Mouse (Mus musculus) embryonic facial prominence, embryonic 10.5 days (tissue): ENCODE results near the gene Ddah2. TPM values are rescaled to one million over a fixed set of nuclear protein-coding genes. Genes with fewer than 3 reads are reported as not detected.

Experiments used
- DNase-seq: peaks from one replicate; pipeline ENCODE4 v3.0.0-alpha.2; 2017; ENCODE audit warnings: low spot score
- H3K27ac ChIP-seq: fragments of 300-500 bp; sonication (generic); replicated peaks from 2 replicates; pipeline ENCODE4 v1.5.1; 2016; ENCODE audit warnings: mild to moderate bottlenecking
- H3K27me3 ChIP-seq: fragments of 300-500 bp; sonication (generic); replicated peaks from 2 replicates; pipeline ENCODE4 v1.6.1; 2016; ENCODE audit warnings: low read depth, mild to moderate bottlenecking; ENCODE audit not compliant: poor library complexity, severe bottlenecking
- H3K36me3 ChIP-seq: fragments of 300-500 bp; sonication (generic); replicated peaks from 2 replicates; pipeline ENCODE4 v1.6.1; 2016; ENCODE audit warnings: mild to moderate bottlenecking, moderate library complexity
- H3K4me1 ChIP-seq: fragments of 300-500 bp; sonication (generic); 2 replicates; pipeline ENCODE4 v1.6.1; 2016
- H3K4me3 ChIP-seq: fragments of 300-500 bp; sonication (generic); 2 replicates; pipeline ENCODE4 v1.5.1; 2016; ENCODE audit warnings: mild to moderate bottlenecking, moderate library complexity
- H3K9me3 ChIP-seq: fragments of 300-500 bp; sonication (generic); 2 replicates; pipeline ENCODE4 v1.6.1; 2016; ENCODE audit warnings: mild to moderate bottlenecking
- WGBS: fragments of 180-500 bp; shearing (Covaris S2); methylation state at CpG from one replicate; pipeline ENCODE4 v1.1.7; 2016; 5-methylcytosine and 5-hydroxymethylcytosine counted together
- polyA plus RNA-seq: library from polyadenylated mRNA; unstranded; fragments of >200 nt; fragmentation: Nextera tagmentation; extraction: Ambion mirVana; gene quantifications from 2 replicates; pipeline ENCODE4 v1.2.1, GENCODE M21; 2016

The Ddah2 gene
- polyA plus RNA-seq, 1 experiment from 2014 or later: 503 TPM

DNA sequence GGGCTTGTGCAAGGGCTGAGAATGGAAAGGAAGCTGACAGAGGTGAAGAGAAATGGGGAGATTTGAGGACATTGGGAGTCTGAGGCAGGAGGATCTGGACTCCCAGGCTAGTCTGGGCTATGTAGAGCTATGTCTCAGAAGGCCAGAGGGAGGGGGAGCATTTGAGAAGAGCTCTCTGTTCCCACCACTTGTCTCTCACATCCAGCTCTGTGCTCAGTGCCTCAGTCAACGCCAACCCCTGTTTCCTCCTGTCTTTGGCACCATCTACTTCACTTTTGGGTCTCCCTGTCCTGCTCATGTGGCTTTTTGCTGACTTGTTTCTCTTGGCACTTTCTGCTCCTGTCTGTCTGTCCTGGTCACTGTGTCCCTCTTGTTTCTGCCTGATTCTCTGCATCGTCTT is 18.4 kb downstream of the Ddah2 start:
- WGBS: 45% methylated on average over 2 of the region's 2 CpGs
- Histone ChIP-seq H3K4me1 (peaks cover 32% of the 10 kb centered on the region), H3K27me3 (peaks cover 42% of the 10 kb centered on the region), H3K4me3 (peak overlapping the region; percentile 43), H3K27ac (peak overlapping the region; percentile 60), H3K36me3 (no peaks in the 10 kb centered on the region), H3K9me3 (no peaks in the 10 kb centered on the region)
- no peak for DNase-seq

DNA sequence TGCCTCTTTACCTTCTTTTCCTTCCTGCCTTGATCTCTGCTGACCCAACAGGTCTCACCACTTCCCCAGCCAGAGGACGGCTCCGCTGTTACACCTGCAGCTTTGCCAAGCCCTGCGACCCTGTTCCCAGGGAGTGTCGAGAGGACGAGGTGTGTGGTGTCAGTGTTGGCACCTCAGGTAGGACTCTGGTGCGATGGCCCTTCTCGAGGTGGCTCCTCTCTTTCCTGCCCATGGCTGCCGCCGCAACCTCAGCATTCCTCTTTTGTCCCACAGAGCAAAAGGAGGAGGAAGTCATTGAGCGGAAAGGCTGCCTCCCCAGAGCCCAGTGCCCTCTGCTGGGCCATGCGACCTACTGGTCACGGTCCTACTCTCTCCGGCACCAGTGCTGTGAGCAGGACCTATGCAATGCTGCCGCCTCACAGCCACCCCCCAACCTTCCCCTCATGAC is 19.0 kb downstream of the Ddah2 start, which contains the start of gene Ly6g6d:
Gene Ly6g6d, minus strand, starts transcription at position 280 of the 448 bp plus-strand sequence.
- no peaks in the 10 kb centered on the region for H3K36me3 ChIP-seq
- 9% methylated on average over 14 of the region's 14 CpGs for WGBS
- H3K27ac ChIP-seq: peak within 1 kb of the TSS; percentile 60
- DNase-seq: peak; percentile 40
- no peaks in the 10 kb centered on the region for H3K9me3 ChIP-seq
- peak within 1 kb of the TSS; percentile 43 for H3K4me3 ChIP-seq
- peaks cover 42% of the 10 kb centered on the region for H3K27me3 ChIP-seq
- peaks cover 32% of the 10 kb centered on the region for H3K4me1 ChIP-seq

- Histone ChIP-seq H3K27me3 (peaks cover 42% of the 10 kb centered on the region), H3K4me1 (peaks cover 26% of the 10 kb centered on the region), H3K27ac (no peak overlapping the region), H3K4me3 (no peak overlapping the region), H3K9me3 (no peaks in the 10 kb centered on the region), H3K36me3 (no peaks in the 10 kb centered on the region)
- DNase-seq: no peak
- WGBS: 73% methylated on average over 9 of the region's 9 CpGs
Observed at GRCm38 (mm10) chr17:35079778-35080177, 20.9 kb downstream of the Ddah2 start.

GRCm38 (mm10) chr17:35080248-35080647 is 21.4 kb downstream of the Ddah2 start:
- no peaks in the 10 kb centered on the region for H3K9me3 ChIP-seq
- no peak overlapping the region for H3K4me3 ChIP-seq
- WGBS: 67% methylated on average over 6 of the region's 6 CpGs
- DNase-seq: no peak
- no peaks in the 10 kb centered on the region for H3K36me3 ChIP-seq
- peaks cover 26% of the 10 kb centered on the region for H3K4me1 ChIP-seq
- H3K27me3 ChIP-seq: peaks cover 42% of the 10 kb centered on the region
- no peak overlapping the region for H3K27ac ChIP-seq

DNA sequence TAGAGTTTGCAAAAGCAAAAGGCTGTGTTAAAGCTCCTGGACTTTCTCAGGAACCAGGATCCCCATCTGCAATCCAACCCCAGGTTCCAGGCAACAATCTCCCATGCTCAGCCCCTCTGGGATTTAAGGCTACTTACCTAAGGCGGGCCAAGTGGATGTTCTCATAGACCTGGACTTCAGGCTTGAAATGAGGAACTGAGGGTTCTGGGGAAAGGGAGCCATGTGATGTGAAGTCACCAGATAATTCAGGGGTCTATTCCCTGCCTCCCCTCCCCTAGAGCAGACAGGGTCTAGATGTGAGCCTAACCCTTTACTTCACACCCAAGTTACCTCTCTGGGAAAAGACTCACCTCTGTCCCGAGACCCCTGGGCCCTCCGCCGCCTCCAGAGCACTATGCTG is 21.9 kb downstream of the Ddah2 start:
- H3K27ac ChIP-seq: no peak overlapping the region
- no peaks in the 10 kb centered on the region for H3K9me3 ChIP-seq
- H3K4me3 ChIP-seq: no peak overlapping the region
- no peak for DNase-seq
- WGBS: 69% methylated on average over 4 of the region's 4 CpGs
- no peaks in the 10 kb centered on the region for H3K36me3 ChIP-seq
- peaks cover 26% of the 10 kb centered on the region for H3K4me1 ChIP-seq
- H3K27me3 ChIP-seq: peaks cover 40% of the 10 kb centered on the region

GRCm38 (mm10) chr17:35082841-35083576 is 24.2 kb downstream of the Ddah2 start:
- WGBS: 84% methylated on average over 16 of the region's 16 CpGs

GRCm38 (mm10) chr17:35083929-35084497 is 25.2 kb downstream of the Ddah2 start:
- WGBS: 86% methylated on average over 3 of the region's 3 CpGs
- Histone ChIP-seq H3K4me3 (no peak overlapping the region), H3K4me1 (no peaks in the 10 kb centered on the region), H3K9me3 (no peaks in the 10 kb centered on the region), H3K36me3 (no peaks in the 10 kb centered on the region), H3K27ac (no peak overlapping the region), H3K27me3 (peaks cover 16% of the 10 kb centered on the region; the same call in 1 of the 2 replicates)
- DNase-seq: no peak

More at GRCm38 (mm10) chr17:35082841-35083576, 24.2 kb downstream of the Ddah2 start:
- H3K27me3 ChIP-seq: peaks cover 20% of the 10 kb centered on the region
- H3K9me3 ChIP-seq: no peaks in the 10 kb centered on the region
- DNase-seq: no peak
- H3K4me1 ChIP-seq: peaks cover 3% of the 10 kb centered on the region
- H3K36me3 ChIP-seq: no peaks in the 10 kb centered on the region
- no peak overlapping the region for H3K4me3 ChIP-seq
- peak overlapping the region; percentile 32; the same call in 1 of the 2 replicates for H3K27ac ChIP-seq

GRCm38 (mm10) chr17:35085208-35085865 is 26.5 kb downstream of the Ddah2 start, which contains the start of gene Ly6g6f:
Ly6g6f (minus strand) TSS chr17:35085610.
- no peak within 1 kb of the TSS for H3K27ac ChIP-seq
- peaks cover 4% of the 10 kb centered on the region; the same call in 1 of the 2 replicates for H3K27me3 ChIP-seq
- H3K9me3 ChIP-seq: no peaks in the 10 kb centered on the region
- 80% methylated on average over 7 of the region's 7 CpGs for WGBS
- no peak within 1 kb of the TSS for H3K4me3 ChIP-seq
- no peaks in the 10 kb centered on the region for H3K36me3 ChIP-seq
- peaks cover 11% of the 10 kb centered on the region for H3K4me1 ChIP-seq
- no peak for DNase-seq

DNA sequence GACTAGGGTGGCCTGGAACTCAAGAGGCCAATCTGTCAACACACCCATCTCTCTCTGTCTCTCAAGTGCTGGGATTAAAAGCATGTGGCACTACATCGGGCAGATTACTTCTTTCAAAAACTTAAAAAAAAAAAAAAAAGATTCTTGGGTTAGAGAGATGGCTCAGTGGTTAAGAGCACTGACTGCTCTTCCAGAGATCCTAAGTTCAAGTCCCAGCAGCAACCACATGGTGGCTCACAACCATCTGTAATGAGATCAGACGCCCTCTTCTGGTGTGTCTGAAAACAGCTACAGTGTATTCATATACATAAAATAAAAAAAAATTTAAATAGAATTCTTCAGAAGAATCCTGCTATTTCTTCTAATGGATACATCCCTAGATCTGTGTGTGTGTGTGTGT is 29.3 kb downstream of the Ddah2 start:
- Histone ChIP-seq H3K27ac (no peak overlapping the region), H3K9me3 (no peaks in the 10 kb centered on the region), H3K36me3 (peaks cover 20% of the 10 kb centered on the region), H3K27me3 (no peaks in the 10 kb centered on the region), H3K4me3 (no peak overlapping the region), H3K4me1 (peaks cover 17% of the 10 kb centered on the region)
- no peak for DNase-seq
- 53% methylated on average over 2 of the region's 2 CpGs for WGBS

DNA sequence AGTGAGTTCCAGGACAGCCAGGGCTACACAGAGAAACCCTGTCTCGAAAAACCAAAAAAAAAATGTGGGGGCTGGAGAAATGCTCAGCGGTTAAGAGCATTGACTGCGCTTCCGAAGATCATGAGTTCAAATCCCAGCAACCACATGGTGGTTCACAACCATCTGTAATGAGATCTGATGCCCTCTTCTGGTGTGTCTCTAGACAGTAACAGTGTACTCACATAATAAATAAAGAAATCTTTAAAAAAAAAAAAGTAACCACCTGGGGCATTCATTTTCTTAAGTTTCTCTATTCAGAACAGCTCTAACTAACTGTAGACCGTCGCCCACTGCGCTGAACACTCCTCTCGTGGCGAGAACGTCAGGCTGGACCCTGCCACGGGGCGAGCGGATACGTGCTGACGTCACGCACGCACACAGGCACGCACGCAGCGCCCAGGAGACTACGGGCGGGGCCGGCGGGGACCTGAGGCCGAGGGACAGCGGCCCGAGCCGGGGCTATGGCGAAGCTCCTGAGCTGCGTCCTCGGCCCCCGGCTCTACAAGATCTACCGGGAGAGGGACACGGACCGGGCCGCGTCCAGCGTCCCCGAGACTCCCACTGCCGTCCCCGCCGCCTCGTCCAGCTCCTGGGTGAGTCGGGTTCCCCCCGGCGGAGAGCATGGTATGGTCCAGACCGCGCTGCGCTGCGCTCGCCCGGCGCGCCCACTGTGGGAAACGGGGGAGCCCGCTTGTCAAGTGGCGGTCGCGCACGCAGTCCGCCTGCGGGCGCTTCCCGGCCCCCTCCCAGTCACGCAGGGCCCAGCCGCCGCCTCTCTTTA is 30.2 kb downstream of the Ddah2 start, which contains the start of gene Abhd16a:
Gene Abhd16a, plus strand, starts transcription at position 439 of the 820 bp plus-strand sequence.
- 3% methylated on average over 67 of the region's 67 CpGs for WGBS
- H3K36me3 ChIP-seq: peaks cover 28% of the 10 kb centered on the region
- peak within 1 kb of the TSS; percentile 83 for H3K4me3 ChIP-seq
- no peaks in the 10 kb centered on the region for H3K9me3 ChIP-seq
- peak within 1 kb of the TSS; percentile 99 for H3K27ac ChIP-seq
- no peaks in the 10 kb centered on the region for H3K27me3 ChIP-seq
- DNase-seq: peak; percentile 95
- peaks cover 17% of the 10 kb centered on the region for H3K4me1 ChIP-seq

GRCm38 (mm10) chr17:35090166-35090932 is 31.5 kb downstream of the Ddah2 start:
- DNase-seq: no peak
- H3K4me1 ChIP-seq: peaks cover 17% of the 10 kb centered on the region

More at GRCm38 (mm10) chr17:35090166-35090932, 31.5 kb downstream of the Ddah2 start:
- H3K9me3 ChIP-seq: no peaks in the 10 kb centered on the region
- H3K36me3 ChIP-seq: peaks cover 41% of the 10 kb centered on the region
- peak overlapping the region; percentile 83 for H3K4me3 ChIP-seq
- H3K27ac ChIP-seq: 0 out of 2 replicates have a peak overlapping the region, but pooled peaks have one; percentile 24
- WGBS: 76% methylated on average over 8 of the region's 8 CpGs
- H3K27me3 ChIP-seq: no peaks in the 10 kb centered on the region
